Mouse (Mus musculus): ENCODE measurements around the gene Sox2. TPM values are rescaled to one million over a fixed set of nuclear protein-coding genes. Genes with fewer than 3 reads are reported as not detected.

The Sox2 gene
- polyA plus RNA-seq, 1 experiment: not detected

DNA sequence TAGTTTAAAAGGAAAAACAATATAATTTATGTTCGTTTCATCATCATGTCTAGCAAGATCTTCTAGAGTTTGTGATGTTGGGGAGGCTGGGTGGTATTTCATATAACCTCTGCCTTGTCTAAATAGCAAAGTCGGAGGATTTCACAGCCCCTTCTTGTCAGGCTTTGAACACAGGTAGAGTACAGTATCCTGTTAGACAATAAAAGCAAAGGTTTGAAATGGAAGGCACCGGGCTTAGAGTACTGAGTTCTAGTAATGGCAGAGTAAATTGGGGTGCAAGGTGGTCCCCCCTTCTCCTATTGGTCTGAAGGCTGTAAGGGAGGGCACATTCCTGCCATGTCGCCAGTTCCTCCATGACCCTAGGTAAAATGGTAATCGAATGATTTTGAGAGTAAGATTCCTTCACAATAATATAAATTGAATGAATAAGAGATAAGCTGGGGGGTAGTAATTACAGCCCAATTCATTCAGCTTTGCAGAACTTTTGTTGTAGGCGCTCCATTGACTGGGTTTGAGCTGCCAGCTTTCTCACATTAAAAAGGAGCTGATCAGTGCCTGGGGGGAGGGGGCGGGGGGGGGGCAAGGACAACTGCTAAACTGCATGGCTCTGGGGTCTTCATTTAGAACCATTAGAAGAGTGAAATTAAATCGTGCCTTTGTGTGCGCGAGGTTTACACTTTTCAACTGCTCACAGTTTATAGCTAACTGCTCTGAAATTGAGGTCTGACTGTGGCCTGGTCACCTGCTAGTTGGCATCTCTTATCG lies 5.3 kb downstream of the Sox2 start:
- Histone ChIP-seq H3K27me3 (ENCODE audit: control insufficient read depth, insufficient read depth, low read length) (peaks cover 59% of the 10 kb centered on the region), H3K27ac (ENCODE audit: insufficient read depth, low read depth, low read length) (no peak overlapping the region), H3K4me1 (ENCODE audit: control insufficient read depth, insufficient read depth, insufficient read length, low read length) (0 out of 2 replicates have a peak, but pooled peaks cover 2% of the 10 kb centered on the region), H3K36me3 (ENCODE audit: control insufficient read depth, insufficient read depth, low read length) (no peaks in the 10 kb centered on the region), H3K4me3 (ENCODE audit: low read depth, low read length) (no peak overlapping the region)
- TF ChIP-seq CTCF (IDR thresholded peaks at IDR 0.05; ENCODE audit: extremely low read depth, insufficient read length, insufficient replicate concordance, low read depth, low read length): no peak
- TF ChIP-seq POLR2A (IDR thresholded peaks at IDR 0.05; ENCODE audit: low read depth, low read length): no peak
- 28% methylated on average over 11 of the region's 11 CpGs for WGBS

DNA sequence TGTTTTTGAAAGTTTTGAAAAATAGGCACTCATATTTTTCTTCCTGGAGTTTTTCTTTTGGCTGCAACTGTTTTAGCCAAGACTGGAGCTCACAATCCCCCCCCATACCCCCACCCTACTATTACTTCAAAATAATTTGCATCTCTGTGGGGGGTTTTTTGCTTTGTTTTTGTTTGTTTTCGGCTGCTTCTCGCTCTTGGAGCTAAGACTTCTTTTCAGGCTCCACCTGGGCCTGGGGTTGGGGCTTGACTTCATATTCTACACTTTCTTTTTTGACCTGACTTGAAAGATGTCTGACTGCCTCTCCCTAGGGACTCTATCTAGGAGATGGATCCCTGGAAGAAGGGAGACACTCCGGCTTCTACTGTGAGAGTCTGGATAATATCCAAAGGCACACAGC lies 5.9 kb downstream of the Sox2 start:
- TF ChIP-seq CTCF (IDR thresholded peaks at IDR 0.05; ENCODE audit: extremely low read depth, insufficient read length, insufficient replicate concordance, low read depth, low read length) (no peak), POLR2A (IDR thresholded peaks at IDR 0.05; ENCODE audit: low read depth, low read length) (no peak)
- H3K27me3 ChIP-seq (ENCODE audit: control insufficient read depth, insufficient read depth, low read length): peaks cover 53% of the 10 kb centered on the region

DNA sequence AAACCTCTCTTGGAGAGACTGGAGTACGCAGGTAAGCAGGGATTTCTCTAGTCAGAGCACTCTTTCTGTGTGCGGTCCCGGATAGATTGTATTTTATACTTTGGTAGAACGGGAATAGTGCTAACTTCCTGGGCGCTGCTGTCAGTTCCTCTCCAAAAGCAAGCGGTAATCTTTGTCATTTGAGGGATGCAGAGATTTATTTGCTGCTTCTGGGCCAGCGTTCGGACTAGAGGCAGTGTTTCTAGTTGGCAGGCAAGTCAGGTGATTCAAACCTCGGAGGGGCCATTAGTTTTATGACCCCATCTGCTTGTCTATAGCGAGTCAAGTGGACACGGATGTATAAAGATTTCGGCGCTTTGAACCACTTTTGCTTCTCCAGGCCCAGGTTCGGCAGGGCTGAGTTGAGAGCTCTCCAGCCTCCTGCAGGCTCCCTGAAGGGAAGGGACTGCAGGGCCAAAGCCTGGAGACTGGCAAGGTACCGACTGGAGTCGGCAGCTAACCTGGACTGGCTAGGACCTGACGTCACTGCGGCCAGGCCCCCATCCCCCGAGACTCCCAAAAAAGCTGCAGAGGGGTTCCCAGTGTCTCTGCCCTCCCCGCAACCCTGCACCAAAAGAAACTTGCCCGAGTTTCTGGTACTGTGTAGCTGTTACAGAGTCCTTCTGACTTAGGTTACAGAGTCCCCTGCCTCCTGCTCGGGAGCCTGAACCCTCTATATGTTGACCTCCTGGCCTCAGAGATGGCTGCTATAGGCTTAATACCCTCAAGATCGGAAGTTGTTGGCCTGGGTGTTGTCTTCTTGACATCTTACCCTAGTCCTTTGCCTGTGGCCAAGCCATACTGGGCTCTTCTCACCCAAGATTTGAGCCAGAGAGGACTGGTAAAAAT lies 6.9 kb downstream of the Sox2 start:
- H3K27ac ChIP-seq (ENCODE audit: insufficient read depth, low read depth, low read length): no peak overlapping the region
- WGBS: 11% methylated on average over 23 of the region's 23 CpGs
- H3K36me3 ChIP-seq (ENCODE audit: control insufficient read depth, insufficient read depth, low read length): no peaks in the 10 kb centered on the region
- peaks cover 54% of the 10 kb centered on the region for H3K27me3 ChIP-seq (ENCODE audit: control insufficient read depth, insufficient read depth, low read length)
- H3K4me1 ChIP-seq (ENCODE audit: control insufficient read depth, insufficient read depth, insufficient read length, low read length): no peaks in the 10 kb centered on the region; the same call in 1 of the 2 replicates
- no peak overlapping the region for H3K4me3 ChIP-seq (ENCODE audit: low read depth, low read length)
- TF ChIP-seq CTCF (IDR thresholded peaks at IDR 0.05; ENCODE audit: extremely low read depth, insufficient read length, insufficient replicate concordance, low read depth, low read length) (no peak), POLR2A (IDR thresholded peaks at IDR 0.05; ENCODE audit: low read depth, low read length) (no peak)

More for the DNA sequence above, 5.9 kb downstream of the Sox2 start:
- no peaks in the 10 kb centered on the region for H3K36me3 ChIP-seq (ENCODE audit: control insufficient read depth, insufficient read depth, low read length)
- H3K4me1 ChIP-seq (ENCODE audit: control insufficient read depth, insufficient read depth, insufficient read length, low read length): no peaks in the 10 kb centered on the region
- no peak overlapping the region for H3K4me3 ChIP-seq (ENCODE audit: low read depth, low read length)
- H3K27ac ChIP-seq (ENCODE audit: insufficient read depth, low read depth, low read length): no peak overlapping the region
- WGBS: 23% methylated on average over 3 of the region's 3 CpGs

DNA sequence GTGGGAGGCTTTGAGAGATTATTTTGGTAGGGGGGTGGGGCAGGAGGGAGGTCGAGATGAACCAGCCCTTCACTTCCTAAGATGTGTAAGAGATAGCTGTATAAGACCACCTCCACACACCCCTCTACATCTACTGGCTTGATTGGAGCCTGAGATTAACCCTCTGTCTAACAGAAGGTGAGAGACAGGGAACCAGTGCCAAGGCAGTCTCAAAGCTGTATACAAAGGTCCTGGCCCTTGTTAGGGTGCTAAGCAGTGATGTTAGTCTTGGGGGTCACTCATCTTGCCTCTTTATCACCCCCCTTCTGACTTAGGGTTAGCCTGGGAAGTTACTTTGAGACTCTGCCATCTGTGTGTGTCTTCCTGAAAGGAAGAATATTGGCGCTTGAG lies 7.5 kb downstream of the Sox2 start:
- no peak overlapping the region for H3K4me3 ChIP-seq (ENCODE audit: low read depth, low read length)
- no peaks in the 10 kb centered on the region; the same call in 1 of the 2 replicates for H3K4me1 ChIP-seq (ENCODE audit: control insufficient read depth, insufficient read depth, insufficient read length, low read length)
- no peak overlapping the region for H3K27ac ChIP-seq (ENCODE audit: insufficient read depth, low read depth, low read length)
- 26% methylated on average over 2 of the region's 2 CpGs for WGBS
- TF ChIP-seq POLR2A (IDR thresholded peaks at IDR 0.05; ENCODE audit: low read depth, low read length) (no peak), CTCF (IDR thresholded peaks at IDR 0.05; ENCODE audit: extremely low read depth, insufficient read length, insufficient replicate concordance, low read depth, low read length) (no peak)
- no peaks in the 10 kb centered on the region for H3K36me3 ChIP-seq (ENCODE audit: control insufficient read depth, insufficient read depth, low read length)
- H3K27me3 ChIP-seq (ENCODE audit: control insufficient read depth, insufficient read depth, low read length): peaks cover 54% of the 10 kb centered on the region

DNA sequence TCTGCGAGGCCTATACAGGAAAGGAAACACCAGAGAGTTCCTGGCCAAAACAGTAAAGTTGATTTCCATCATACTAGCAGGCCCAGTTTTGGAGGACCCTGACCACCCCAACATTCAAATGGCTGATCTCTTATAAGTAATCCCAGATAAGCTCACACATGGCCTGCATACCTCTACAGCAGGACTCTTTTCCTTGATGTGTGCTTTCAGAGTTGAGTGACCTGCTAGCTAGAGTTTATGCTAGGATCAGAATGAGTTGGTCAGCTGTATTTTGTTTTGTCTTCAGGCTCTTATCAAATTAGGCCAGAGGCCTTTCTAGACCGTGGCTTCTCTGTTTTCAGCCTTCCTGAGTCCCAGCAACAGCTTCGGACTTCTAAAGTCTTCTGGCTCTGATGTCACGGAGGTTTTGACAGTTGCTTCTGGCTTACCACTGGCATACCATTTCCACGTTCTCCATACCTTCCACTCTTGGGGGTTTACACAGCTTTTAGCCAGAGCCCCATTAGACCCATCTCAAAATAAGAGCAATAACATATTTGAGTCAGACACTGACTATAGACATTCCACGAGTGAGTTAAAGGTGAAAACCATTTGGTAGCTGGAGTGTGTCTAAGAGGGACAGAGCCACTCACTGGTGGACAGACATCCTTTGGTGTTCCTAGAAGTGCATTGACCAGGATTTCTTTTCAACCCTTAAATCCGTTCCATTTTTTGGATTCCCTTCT lies 8.2 kb downstream of the Sox2 start:
- peaks cover 57% of the 10 kb centered on the region for H3K27me3 ChIP-seq (ENCODE audit: control insufficient read depth, insufficient read depth, low read length)
- no peaks in the 10 kb centered on the region for H3K36me3 ChIP-seq (ENCODE audit: control insufficient read depth, insufficient read depth, low read length)
- peaks cover 3% of the 10 kb centered on the region; the same call in 1 of the 2 replicates for H3K4me1 ChIP-seq (ENCODE audit: control insufficient read depth, insufficient read depth, insufficient read length, low read length)
- TF ChIP-seq POLR2A (IDR thresholded peaks at IDR 0.05; ENCODE audit: low read depth, low read length) (no peak), CTCF (IDR thresholded peaks at IDR 0.05; ENCODE audit: extremely low read depth, insufficient read length, insufficient replicate concordance, low read depth, low read length) (no peak)
- WGBS: 57% methylated on average over 7 of the region's 7 CpGs
- no peak overlapping the region for H3K4me3 ChIP-seq (ENCODE audit: low read depth, low read length)
- H3K27ac ChIP-seq (ENCODE audit: insufficient read depth, low read depth, low read length): no peak overlapping the region

DNA sequence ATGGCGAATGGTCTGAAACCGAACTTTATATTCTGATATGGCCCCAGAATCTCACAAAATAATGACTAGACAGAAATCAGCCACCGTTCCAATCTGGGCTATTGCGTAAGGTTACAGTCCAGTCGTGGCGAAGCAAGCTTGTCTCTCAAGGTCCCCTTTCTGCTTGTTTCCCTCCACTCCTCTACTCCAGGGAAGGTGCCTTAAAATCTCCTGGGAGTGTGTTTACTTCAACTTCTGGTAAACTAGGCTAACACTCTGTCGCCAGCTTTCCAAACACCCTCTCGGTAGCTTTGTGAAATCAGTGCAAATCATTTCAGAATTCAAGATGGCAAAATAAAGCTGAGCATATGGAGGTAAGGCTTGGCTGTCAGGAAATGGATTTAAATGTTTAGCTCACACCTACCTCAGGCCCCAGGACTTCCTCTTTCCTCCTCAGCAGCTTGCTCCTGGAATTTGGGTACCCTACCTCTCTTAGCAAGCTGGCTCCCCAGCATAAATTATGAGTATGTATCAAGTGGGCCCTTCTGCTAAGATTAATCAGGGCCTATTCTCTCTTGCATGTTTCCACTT lies 8.8 kb downstream of the Sox2 start:
- no peak overlapping the region for H3K4me3 ChIP-seq (ENCODE audit: low read depth, low read length)
- peaks cover 7% of the 10 kb centered on the region for H3K4me1 ChIP-seq (ENCODE audit: control insufficient read depth, insufficient read depth, insufficient read length, low read length)
- peaks cover 59% of the 10 kb centered on the region for H3K27me3 ChIP-seq (ENCODE audit: control insufficient read depth, insufficient read depth, low read length)
- no peaks in the 10 kb centered on the region for H3K36me3 ChIP-seq (ENCODE audit: control insufficient read depth, insufficient read depth, low read length)
- H3K27ac ChIP-seq (ENCODE audit: insufficient read depth, low read depth, low read length): no peak overlapping the region
- 50% methylated on average over 8 of the region's 8 CpGs for WGBS
- no peak for TF ChIP-seq POLR2A (IDR thresholded peaks at IDR 0.05; ENCODE audit: low read depth, low read length)
- no peak for TF ChIP-seq CTCF (IDR thresholded peaks at IDR 0.05; ENCODE audit: extremely low read depth, insufficient read length, insufficient replicate concordance, low read depth, low read length)

All from small intestine, adult 2 months (tissue).